Mouse (Mus musculus) brain, embryonic 14.5 days (tissue): Measurements from ENCODE around the gene Tbx1.

ENCODE experiments used
- CTCF ChIP-seq: fragments of 200-500 bp; IDR thresholded peaks from 2 replicates; pipeline ENCODE4 v1.5.1; 2012; ENCODE audit warnings: inconsistent platforms, mild to moderate bottlenecking, moderate library complexity, borderline replicate concordance; ENCODE audit not compliant: insufficient read depth, insufficient read length; ENCODE audit errors: extremely low read depth
- POLR2A ChIP-seq: fragments of 200-500 bp; IDR thresholded peaks from 2 replicates; pipeline ENCODE4 v1.6.1; 2012; ENCODE audit warnings: mild to moderate bottlenecking, inconsistent platforms, borderline replicate concordance; ENCODE audit not compliant: poor library complexity, insufficient read depth, insufficient read length, severe bottlenecking; ENCODE audit errors: extremely low read depth

- no peak for TF ChIP-seq CTCF
- TF ChIP-seq POLR2A: no peak
Measured at GRCm38 (mm10) chr16:18564472-18564871, 26.0 kb downstream of the Tbx1 start.
